Mouse (Mus musculus) lung, adult 18-20 months (tissue): ENCODE measurements around the gene Pet100.
"Not testable (repeated sequence)": the region's sequence is repeated elsewhere in the genome, so short reads cannot be mapped to it uniquely, and the experiment has no call there.

Experiments used
- DNase-seq, 2 experiments: peaks; one replicate each; pipeline ENCODE4 v3.0.0; 2022; ENCODE audit warnings: mixed read lengths in 2 of 2

Gene Pet100

DNA sequence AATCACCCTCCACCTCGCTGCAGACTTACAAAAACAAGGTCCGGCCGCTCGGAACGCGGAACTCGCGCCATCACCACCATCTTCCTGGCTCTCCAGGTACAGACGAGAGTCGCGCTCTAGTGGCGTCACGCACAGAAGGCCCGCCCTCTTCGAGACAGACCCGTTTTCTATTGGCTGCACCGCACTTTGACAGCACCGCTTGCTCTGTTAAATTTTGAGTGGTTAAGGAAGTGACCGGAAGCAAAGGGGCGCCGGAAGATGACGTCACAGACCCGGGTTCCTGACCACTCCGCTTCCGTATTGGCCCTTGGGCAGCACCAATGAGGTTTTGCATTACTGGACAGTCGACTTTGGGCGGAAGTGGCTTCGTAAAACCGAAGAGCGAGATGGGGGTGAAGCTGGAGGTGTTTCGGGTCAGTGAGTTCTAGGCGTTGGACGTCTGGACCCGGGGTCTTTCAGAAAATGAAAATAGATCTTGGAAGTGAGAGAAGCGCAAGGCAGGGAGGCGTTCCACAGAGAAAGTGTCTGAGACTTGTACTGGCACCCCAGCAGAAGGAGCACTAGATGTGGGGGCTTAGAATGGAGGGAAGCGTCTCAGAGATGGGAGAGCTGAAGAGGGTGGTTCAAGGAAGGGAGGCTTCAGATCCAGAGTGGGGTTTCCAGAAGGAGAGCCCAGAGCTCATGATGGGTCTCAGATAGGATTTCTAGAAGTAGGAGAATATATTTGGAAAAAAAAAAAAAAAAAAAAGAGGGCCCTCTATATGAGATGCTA, at the start of gene Pet100, which contains the start of gene Xab2:
Pet100 (plus strand) TSS at position 350 of the 772 bp plus-strand sequence.
Xab2 (minus strand) TSS at position 118 of the 772 bp plus-strand sequence.
- DNase-seq = peak; percentile 99

DNA sequence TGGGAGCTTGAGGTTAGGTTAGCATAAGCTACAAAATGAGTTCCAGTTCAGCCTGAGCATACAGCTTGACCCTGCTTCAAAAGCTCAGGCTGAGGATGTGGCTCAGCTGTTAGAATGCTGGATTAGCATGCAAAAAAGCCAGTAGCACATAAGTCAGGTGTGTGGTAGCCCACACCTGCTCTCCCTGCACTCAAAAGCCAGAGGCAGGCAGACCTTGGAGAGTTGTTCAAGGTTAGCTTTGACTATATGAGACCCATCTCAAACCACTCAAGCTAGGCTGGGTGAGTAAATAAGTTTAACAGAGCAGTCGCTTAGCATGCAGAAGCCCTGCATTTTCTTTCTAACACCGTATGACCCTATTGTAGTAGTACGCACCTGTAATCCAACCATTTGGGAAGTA, 46.8 kb upstream of the Pet100 start:
- no peak for DNase-seq

DNA sequence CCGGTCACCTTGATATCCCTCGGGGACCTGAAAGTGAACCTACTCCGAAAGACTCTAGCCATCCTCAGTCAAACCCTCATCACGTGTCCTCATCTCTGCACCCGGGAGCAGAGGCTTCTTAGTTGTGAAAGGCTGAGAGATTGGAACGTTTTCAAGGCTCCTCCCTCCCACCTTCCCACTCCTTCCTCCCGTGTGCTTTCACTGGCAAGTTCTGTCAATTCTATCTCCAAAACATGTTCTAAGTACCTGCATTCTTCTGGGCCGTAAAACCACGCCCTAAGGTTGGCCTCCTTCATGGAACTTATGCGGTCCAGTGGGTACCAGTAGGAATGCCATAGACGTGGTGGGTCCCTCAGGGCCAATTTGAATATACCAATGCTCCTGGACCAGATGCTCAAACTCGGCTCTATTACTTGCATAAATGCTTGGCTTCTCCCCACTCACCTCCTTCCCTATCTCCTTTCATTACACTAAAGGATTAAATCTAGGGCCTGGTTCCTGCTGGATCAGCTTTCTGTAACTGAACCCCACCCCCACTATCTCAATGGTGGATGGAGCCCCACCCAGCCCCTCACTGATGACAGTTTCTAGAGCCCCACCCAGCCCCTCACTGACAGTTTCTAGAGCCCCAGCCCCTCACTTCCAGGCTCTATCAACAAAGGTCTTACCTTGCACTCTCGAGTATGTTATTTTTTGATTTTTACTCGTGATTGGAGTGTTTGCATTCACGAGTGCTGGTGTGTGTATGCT, 45.0 kb upstream of the Pet100 start:
- DNase-seq = no peak

DNA sequence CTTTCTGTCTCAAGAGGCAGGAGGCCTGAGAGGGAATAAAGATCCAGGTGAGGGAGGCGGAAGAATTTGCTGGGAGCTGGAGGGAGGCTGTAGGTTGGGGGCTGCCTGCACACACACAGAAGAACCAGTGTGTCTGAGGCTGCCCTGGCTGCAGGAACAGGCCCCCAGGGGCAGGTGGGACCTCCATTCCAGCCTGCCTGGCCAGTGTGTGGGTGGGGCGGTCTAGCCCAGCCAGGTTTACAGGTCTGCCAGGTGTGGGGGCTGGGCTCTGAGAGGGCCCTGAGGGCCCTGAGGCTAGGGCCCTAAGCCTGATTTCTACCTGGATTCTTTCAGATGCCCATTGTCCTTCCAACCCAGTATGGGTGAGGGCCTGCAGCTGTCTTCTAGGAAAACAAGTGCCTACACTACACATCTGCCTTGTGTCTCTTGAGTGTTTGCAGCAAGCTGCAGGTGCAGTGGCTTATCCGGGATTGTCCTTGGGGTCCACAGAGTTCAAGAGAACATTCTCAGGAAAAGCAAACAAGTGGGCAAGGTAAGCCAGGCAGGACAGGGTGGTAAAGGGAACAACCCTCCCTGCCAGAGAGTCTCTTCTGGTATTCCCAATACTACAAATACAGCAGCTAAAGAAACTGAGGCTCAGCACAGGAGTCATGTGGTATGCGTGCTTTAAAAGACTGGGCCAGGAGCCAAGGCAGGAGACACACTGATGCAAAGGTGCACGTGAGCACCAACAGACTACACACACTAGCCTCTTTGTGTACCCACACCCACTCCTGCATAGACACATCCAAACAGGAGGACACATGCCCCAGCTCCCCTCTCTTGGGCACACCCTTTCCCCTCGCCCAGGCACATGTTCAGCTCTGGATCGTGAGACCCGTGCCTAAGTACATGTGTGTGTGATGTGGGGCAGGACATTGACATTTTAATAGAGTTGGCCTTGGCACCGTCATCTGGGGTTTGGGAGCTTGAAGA, 41.7 kb upstream of the Pet100 start:
- no peak for DNase-seq

DNA sequence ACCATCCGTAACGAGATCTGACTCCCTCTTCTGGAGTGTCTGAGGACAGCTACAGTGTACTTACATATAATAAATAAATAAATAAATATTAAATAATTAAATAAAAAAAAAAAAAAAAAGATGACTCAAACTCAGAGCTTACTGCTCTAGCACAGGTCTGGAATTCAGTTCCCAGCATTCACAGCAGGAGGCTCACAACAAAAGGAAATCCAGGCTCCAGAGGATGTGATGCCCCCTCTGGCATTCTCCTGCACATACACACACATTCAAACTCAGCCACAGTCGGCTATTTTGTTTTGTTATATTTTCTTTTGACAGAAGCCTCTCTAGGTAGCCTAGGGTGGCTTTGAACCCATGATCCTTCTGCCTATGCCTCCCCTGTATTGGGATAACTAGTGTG, 39.4 kb upstream of the Pet100 start:
- DNase-seq = not testable (repeated sequence)

DNA sequence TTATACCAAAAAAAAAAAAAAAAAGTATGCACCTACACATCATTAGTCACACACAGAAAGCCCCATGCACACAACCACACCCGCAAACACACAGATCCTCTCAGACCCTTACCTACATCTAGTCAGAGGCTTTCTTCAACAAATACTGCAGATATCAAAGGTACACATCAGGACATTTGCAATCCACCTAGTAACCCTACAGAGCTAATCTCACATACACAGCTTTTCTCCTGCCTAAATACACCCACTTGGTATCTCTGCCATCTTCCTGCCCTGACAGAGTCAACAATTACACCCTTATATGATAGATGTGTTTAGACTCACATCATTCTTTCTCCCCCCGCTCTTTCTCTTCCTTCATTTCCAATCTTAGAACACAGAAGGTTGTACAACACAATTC, 34.9 kb upstream of the Pet100 start:
- DNase-seq = no peak

DNA sequence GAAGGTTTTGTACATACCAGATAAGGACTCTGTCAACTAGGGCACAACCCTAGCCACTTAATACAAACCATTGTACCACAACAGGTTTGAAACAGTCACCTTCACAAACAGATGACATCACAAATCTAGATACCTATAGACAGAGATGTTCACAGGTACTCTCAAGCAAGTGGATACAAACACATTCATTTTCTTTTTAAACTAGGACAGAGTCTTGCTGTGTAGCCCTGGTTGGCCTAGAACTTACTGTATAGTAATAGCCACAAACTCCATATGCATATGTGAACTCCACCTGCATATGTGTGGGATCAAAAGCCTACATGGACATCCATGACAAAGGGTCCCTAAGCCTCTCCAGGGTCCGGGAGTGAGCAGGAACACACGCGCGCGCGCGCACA, 34.4 kb upstream of the Pet100 start, which contains the start of gene Camsap3:
Camsap3 (plus strand) TSS at position 301 of the 398 bp plus-strand sequence.
- DNase-seq = no peak

DNA sequence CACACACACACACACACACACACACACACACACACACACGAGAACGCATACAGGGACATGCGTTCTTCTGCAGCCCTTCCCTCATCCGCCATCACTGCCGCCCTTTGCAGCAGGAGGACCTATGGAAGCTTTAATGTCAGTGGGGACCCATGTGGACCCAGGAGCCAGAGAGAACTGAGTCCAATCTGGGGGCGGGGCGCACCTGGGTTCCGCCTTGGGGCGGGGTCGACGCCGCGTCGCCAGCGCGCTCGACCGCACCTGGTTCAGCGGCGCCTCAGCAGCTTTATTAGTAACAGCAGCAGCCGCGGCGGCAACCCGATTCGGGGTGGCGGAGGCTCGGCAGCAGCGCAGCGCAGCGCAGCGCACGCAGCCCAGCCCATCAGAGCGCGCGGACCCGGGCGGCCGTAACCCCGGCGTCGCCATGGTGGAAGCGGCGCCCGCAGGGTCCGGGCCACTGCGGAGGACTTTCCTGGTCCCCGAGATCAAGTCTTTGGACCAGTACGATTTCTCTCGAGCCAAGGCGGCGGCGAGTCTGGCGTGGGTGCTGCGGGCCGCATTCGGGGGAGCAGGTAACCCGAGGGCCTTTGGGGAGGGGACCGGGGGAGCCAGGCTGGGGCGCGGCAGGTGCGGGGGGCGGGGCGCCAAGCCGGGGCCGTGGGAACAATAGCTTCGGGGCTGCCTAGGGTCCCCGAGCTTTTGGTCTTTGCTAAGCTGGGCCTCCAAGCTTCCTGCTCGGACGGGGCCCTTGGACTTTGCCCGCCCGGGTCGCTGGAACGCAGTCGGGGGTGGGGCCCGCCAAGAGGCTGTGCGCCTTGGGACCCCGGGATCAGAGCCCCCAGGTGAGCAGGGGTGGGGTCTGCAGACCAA, 33.7 kb upstream of the Pet100 start:
- peak; percentile 78 to 85 for DNase-seq

DNA sequence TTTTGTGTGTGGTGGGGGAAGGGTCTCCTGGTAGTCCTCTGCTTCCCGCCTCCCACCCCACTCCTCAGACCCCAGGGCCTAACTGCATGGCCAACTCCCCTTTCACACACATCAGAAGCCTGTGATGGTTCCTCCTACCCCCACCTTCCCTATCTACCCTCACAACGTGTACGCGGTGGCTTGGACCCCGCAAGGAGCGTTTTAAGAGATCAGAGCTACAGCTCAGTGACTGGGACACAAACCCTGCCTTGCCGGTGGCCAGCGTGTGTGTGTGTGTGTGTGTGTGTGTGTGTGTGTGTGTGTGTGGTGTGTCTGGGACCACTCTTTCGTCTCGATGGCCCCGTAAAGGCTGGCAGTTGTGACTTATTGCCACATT, 33.1 kb upstream of the Pet100 start:
- DNase-seq = no peak

DNA sequence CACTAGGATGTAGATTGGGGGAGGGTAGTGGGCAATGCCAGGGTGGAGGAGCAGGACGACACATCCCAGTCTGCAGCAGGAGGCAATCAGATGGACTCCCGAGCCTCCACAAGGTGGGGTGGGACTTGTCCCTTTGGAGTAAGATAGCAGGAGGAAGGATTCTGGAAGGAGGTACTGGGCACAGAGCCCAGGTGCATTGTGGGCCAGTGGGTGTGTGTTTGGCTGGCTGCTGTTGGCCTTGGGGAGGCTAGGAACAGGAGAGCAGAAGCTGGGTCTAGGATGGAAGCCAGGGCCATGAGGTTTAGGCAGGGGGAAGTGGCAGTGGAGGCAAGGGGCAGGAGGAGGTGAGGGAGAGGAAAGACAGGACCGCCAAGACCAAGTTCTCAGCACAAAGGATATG, 27.9 kb upstream of the Pet100 start:
- DNase-seq = peak; percentile 47 to 48

DNA sequence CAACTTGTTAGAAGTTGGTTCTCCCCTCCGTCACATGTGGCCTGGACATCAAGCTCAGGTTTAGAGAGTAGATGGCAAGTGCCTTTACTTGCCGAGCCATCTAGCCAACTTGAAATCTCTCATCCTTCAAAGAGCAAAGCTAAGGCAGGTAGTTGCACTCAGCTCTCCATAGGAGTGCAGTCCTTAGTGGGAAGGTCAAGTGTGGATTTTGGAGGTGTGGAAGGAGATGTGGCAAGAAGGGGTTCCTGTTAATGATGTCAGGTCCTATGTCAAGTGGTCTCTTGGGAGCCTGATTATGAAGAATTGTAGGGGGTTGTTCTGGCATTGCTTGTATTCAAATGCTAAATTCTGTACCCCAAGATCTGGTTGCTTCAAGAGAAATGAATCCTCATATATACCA, 26.9 kb upstream of the Pet100 start:
- DNase-seq = peak; percentile 49 to 63

DNA sequence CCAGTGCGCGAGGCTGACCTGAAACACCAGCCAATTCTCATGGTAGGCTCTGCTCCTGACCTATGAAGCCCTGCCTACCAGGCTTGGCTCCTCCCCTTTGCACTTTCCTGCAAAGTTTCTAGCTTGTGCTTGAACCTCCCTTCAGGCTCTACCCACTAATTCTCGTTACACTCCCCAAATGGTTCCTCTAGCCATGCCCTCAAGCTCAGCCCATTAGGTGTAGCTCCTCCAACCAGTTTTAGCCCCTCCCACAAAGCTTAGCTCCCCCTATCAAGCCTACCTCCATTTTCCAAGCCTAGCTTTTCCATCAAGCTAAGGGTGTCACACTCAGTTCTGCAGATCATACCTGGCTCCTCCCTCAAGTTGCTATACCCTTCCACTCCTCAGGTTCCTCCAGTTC, 23.3 kb upstream of the Pet100 start:
- DNase-seq = no peak

DNA sequence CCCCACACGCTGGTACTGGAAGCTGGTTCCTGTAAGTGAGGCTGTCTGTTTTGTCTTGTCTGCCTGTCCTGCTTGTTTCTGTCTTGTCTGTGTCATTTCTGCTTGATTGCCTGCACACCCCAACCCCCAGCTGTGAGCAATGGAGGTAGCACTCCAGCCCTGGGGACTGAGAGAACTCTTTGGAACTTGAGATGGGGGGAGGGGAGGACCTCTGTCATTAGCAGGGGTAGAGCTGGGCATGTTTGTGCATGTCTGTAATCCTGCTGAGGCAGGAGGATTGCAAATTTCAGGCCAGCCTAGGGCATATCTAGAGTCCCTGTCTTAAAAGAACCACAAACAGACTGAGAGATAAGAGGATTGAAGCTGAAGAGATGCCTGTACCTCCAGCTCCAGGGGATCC, 22.1 kb upstream of the Pet100 start:
- DNase-seq = no peak

DNA sequence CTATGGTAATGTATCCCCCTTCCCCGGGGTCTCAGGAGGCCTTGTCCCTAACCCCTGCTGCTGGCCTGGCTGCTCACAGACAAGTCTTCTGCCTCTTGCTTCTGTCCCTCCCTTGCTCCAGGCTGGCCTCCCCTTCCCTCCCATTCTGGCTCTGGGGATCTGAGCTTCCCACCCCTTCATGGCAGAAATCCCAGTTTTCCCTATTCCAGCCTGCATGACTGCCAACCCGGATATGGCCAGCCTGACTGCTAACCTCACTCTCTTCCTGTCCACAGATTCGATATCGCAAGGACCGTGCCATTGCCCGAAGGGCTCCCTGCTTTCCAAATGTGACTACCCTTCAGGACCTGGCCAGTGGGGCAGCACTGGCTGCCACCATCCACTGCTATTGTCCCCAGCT, 20.9 kb upstream of the Pet100 start:
- DNase-seq = peak; percentile 38 to 42

DNA sequence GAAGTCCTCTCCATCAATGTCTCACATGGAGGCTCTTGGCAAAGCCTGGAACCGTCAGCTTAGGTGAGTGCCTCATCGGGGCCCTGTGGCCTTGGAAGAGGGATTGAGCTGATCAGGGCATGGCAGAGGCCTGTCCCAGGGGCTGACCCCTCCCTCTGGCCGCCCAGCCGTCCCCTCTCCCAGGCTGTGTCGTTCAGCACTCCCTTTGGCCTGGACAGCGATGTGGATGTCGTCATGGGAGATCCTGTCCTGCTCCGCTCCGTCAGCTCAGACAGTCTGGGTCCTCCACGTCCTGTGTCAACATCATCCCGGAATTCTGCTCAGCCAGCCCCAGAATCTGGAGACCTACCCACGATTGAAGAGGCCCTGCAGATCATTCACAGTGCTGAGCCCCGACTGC, 17.9 kb upstream of the Pet100 start:
- DNase-seq = no peak

DNA sequence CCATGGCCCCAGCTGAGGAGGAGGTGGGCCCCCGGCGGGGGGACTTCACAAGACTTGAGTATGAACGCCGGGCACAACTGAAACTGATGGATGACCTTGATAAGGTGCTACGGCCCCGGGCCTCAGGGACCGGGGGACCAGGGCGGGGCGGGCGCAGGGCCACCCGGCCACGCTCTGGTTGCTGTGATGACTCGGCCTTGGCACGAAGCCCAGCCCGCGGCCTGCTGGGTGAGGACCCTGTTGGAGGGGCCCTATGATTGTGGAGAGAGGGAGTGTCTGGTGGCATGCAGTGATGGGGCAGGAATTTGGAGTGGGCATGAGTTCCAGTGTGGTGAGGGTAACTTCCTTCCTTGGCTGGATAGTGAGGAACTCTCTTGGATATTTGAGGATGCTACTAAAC, 14.8 kb upstream of the Pet100 start:
- no peak for DNase-seq

DNA sequence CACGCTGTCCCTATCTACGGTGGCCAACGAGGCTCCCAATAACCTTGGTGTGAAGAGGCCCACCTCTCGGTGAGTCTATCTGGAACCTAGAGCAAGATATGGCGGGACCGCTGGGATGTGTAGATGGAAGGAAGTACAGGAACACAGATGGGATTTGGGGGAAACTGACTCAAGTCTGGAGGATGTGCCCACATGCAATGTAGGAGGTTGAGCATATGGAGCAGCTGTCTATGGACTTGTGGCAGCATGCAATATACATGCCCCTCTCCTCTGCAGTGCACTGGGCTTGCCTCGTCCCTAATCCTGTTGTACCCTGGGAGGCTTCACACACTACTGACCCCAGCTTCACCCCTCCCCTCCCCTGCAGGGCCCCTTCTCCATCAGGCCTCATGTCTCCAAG, 13.5 kb upstream of the Pet100 start:
- DNase-seq = no peak

DNA sequence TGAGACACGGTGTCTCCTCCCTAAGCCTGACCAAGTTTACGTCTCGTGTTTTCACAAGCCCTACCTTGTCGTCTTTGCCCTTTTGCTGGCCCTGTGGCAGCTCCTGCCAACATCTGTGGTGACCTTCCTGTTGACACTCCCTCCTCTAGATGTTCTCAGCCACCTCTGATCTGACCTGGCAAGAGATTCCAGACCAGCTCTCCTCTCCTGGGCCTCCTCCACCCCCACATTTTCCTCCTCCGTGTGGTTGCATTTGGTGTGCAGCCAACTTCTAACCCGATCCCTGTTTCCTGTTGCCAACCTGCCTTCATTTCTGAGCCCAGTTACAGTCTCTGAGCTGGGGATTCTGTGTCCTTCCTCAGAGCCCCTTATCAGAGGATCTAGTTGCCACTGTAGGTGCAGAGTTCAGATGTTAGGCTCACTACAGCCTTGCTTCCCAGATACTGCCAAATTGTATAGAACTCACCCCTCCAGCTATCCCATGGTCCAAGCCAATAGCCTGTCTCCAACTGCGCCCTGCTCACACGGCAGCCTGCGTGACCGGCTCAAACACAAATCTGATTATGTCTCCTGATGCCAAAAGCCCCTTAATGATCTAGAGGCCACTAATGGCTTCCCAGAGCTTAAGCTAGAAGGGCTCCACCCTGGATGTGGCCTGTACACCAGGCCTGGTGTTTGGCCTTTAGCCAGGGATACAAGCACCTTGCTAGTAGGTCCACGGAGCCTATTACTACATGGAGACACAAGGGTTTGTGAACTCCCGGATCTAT, 12.1 kb upstream of the Pet100 start:
- peak; percentile 78 to 85 for DNase-seq

DNA sequence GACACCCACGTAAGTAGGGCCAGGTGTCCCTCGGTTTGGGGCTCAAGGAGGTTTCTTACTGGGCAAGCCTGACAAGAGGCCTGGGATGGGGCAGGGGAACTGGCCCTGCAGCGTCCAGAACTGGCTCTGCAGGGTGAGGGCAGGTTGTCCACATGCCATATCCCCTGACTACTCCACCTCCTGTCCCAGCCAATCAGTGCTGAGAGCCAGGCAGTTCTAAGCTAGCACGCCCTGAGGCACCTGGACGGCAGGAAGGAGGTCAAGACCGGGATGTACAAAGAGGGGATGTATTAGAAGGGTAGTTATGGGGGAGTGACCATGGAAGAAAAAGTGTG, 11.6 kb upstream of the Pet100 start:
- peak; percentile 77 to 85 for DNase-seq

DNA sequence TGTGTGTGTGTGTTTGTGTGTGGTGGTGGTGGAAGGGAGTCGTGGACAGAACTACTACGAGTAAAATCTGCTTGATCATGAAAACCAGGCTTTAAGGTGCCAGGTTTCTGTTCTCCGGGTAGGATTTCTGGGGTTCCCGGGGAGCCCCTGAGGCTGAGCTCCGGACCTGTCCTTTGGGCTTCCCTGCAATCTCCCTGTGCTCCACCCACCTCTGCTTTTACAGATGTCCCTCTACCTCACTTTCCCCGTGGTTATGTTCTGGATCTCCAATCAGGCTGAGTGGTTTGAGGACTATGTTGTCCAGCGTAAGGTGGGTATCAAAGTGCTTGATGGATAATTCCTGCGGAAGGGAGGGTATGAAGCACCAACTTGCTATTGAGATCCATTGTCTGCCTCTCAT, 771 bp downstream of the Pet100 start:
- DNase-seq = no peak

DNA sequence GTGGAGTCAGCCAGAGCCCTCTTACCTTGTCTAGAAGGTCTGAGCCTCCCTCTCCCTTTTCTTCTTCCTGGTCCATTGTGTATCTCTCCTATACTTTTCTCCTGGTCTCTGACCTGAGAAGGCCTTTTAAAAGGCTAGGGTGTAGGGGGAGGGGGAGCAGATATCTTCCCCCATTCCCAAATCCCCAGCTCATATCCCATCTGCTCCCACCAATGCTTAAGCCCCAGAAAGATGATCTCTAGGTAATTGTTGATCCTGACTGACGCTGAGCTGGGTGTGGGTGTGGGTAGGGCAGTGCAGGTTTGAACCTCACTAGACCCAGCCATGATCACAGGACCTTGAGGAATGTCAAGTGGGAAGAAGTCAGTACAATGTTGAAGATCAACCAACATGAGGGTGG, 4.1 kb downstream of the Pet100 start, which contains the start of gene Pcp2:
Pcp2 (minus strand) TSS at position 101 of the 400 bp plus-strand sequence.
- DNase-seq = no peak
